Mouse (Mus musculus) embryonic facial prominence, embryonic 11.5 days (tissue): ENCODE data around the gene Herc3. TPM values are rescaled to one million over a fixed set of nuclear protein-coding genes. Genes with fewer than 3 reads are reported as not detected.

ENCODE experiments used
- ATAC-seq: fragments of 200-750 bp; cut with Nextera tagmentation; replicated peaks from 2 replicates; pipeline ENCODE4 v1.8.0; 2017; ENCODE audit warnings: low read depth; ENCODE audit not compliant: insufficient number of reproducible peaks, low FRiP score, low TSS enrichment
- DNase-seq: peaks from one replicate; pipeline ENCODE4 v3.0.0-alpha.2; 2015; ENCODE audit warnings: low spot score
- H3K27ac ChIP-seq: fragments of 300-500 bp; sonication (generic); replicated peaks from 2 replicates; pipeline ENCODE4 v1.5.1; 2014; ENCODE audit warnings: mild to moderate bottlenecking, low read depth, low read length, control low read depth
- H3K27me3 ChIP-seq: fragments of 300-500 bp; sonication (generic); 2 replicates; pipeline ENCODE4 v1.6.1; 2014; ENCODE audit warnings: mild to moderate bottlenecking, low read length, moderate library complexity, mixed read lengths; ENCODE audit not compliant: control insufficient read depth, insufficient read depth
- H3K36me3 ChIP-seq: fragments of 300-500 bp; sonication (generic); replicated peaks from 2 replicates; pipeline ENCODE4 v1.6.1; 2014; ENCODE audit warnings: low read depth, mild to moderate bottlenecking, low read length, moderate library complexity, mixed read lengths; ENCODE audit not compliant: control insufficient read depth, insufficient read depth
- H3K4me1 ChIP-seq: fragments of 300-500 bp; sonication (generic); 2 replicates; pipeline ENCODE4 v1.6.1; 2014; ENCODE audit warnings: low read length, mixed read lengths; ENCODE audit not compliant: control insufficient read depth, insufficient read depth
- H3K4me2 ChIP-seq: fragments of 300-500 bp; sonication (generic); 2 replicates; pipeline ENCODE4 v1.6.1; 2014; ENCODE audit warnings: low read depth, mild to moderate bottlenecking, control low read depth, low read length, moderate library complexity
- H3K4me3 ChIP-seq: fragments of 300-500 bp; sonication (generic); 2 replicates; pipeline ENCODE4 v1.5.1; 2014; ENCODE audit warnings: low read depth, low read length, control low read depth
- H3K9ac ChIP-seq: fragments of 300-500 bp; sonication (generic); replicated peaks from 2 replicates; pipeline ENCODE4 v1.6.1; 2014; ENCODE audit warnings: mild to moderate bottlenecking, control low read depth, low read length
- H3K9me3 ChIP-seq: fragments of 300-500 bp; sonication (generic); replicated peaks from 2 replicates; pipeline ENCODE4 v1.6.1; 2016; ENCODE audit warnings: mild to moderate bottlenecking, low read length, inconsistent platforms, mixed read lengths; ENCODE audit not compliant: control insufficient read depth
- WGBS: fragments of 180-500 bp; shearing (Covaris S2); extraction: QIAGEN DNeasy Blood & Tissue Kit; methylation state at CpG from one replicate; pipeline ENCODE4 v1.1.7; 2014; 5-methylcytosine and 5-hydroxymethylcytosine counted together
- polyA plus RNA-seq: library from polyadenylated mRNA; unstranded; fragments of >200 nt; fragmentation: Nextera tagmentation; extraction: Ambion mirVana; gene quantifications from 2 replicates; pipeline ENCODE4 v1.2.1, GENCODE M21; 2014

Herc3 gene
- polyA plus RNA-seq, 1 experiment from 2014 or later, result 9.6 TPM

- Histone ChIP-seq H3K9me3 (no peaks in the 10 kb centered on the region), H3K4me1 (no peaks in the 10 kb centered on the region), H3K4me3 (no peak overlapping the region), H3K4me2 (no peak overlapping the region), H3K9ac (no peak overlapping the region), H3K36me3 (no peaks in the 10 kb centered on the region), H3K27ac (no peak overlapping the region), H3K27me3 (no peaks in the 10 kb centered on the region)
- no peak for ATAC-seq
- DNase-seq, result no peak
- WGBS, result 86% methylated on average over 8 of the region's 8 CpGs
Measured at GRCm38 (mm10) chr6:58844188-58844822, 13.0 kb downstream of the Herc3 start.

GRCm38 (mm10) chr6:58846850-58847692 lies 15.8 kb downstream of the Herc3 start:
- WGBS, result 89% methylated on average over 9 of the region's 9 CpGs
- H3K4me1 ChIP-seq, result no peaks in the 10 kb centered on the region
- no peak overlapping the region for H3K4me3 ChIP-seq
- H3K9me3 ChIP-seq, result no peaks in the 10 kb centered on the region
- H3K9ac ChIP-seq, result no peak overlapping the region
- ATAC-seq (no peak), DNase-seq (no peak)
- H3K27ac ChIP-seq, result no peak overlapping the region
- H3K4me2 ChIP-seq, result no peak overlapping the region
- H3K27me3 ChIP-seq, result no peaks in the 10 kb centered on the region
- no peaks in the 10 kb centered on the region for H3K36me3 ChIP-seq

DNA sequence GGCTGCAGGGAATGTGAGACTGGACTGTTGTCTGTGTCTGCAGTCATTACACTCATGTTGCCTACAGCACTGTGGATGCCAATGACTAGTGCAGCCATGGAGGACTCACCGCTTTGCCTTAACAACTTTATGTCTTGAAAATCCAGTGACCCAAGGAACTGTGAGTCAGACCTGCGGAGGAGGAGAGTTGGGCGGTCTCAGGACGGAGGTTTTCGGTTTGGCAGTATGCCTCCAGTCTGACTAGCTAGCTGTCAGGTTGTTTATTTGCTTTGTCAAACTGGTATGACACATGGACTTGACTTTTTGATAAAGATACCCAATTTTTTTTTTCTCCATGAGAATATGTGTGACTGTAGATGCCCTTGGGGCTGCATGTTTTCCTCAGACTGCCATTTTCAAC lies 16.6 kb downstream of the Herc3 start:
- Histone ChIP-seq H3K27me3 (no peaks in the 10 kb centered on the region), H3K9ac (no peak overlapping the region), H3K4me3 (no peak overlapping the region), H3K27ac (no peak overlapping the region), H3K9me3 (no peaks in the 10 kb centered on the region), H3K4me2 (no peak overlapping the region), H3K36me3 (no peaks in the 10 kb centered on the region), H3K4me1 (no peaks in the 10 kb centered on the region)
- WGBS, result 96% methylated on average over 5 of the region's 5 CpGs
- ATAC-seq (no peak), DNase-seq (no peak)

DNA sequence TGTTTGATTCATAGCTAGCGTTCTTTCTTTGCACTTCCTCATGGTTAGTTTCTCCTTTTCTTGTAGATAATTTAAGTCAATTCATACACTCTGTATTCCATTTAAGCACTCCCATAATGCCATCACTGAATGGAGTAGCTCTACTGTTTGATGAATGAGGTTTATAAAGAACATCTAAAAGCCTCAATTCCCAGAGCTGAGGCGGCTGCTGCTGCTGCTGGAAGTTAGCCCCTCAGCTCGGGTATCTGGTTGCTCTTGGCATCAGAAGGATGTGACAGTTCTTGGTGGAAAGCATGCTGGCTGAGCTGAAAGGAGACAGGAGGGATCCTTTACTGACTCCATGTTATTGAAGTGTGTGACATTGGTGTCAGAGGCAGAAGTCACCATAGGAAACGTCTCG lies 18.1 kb downstream of the Herc3 start:
- H3K9ac ChIP-seq, result no peak overlapping the region
- 70% methylated on average over 5 of the region's 5 CpGs for WGBS

GRCm38 (mm10) chr6:58855676-58856367 lies 24.6 kb downstream of the Herc3 start:
- H3K27me3 ChIP-seq, result no peaks in the 10 kb centered on the region
- H3K36me3 ChIP-seq, result no peaks in the 10 kb centered on the region
- no peak overlapping the region for H3K27ac ChIP-seq
- no peak overlapping the region for H3K9ac ChIP-seq
- H3K4me3 ChIP-seq, result no peak overlapping the region
- no peaks in the 10 kb centered on the region for H3K9me3 ChIP-seq
- no peaks in the 10 kb centered on the region for H3K4me1 ChIP-seq
- H3K4me2 ChIP-seq, result no peak overlapping the region
- ATAC-seq (no peak), DNase-seq (no peak)
- WGBS, result 88% methylated on average over 10 of the region's 10 CpGs

More for the DNA sequence above, 18.1 kb downstream of the Herc3 start:
- ATAC-seq, result no peak
- Histone ChIP-seq H3K27me3 (no peaks in the 10 kb centered on the region), H3K36me3 (no peaks in the 10 kb centered on the region), H3K4me2 (no peak overlapping the region), H3K4me3 (no peak overlapping the region), H3K9me3 (no peaks in the 10 kb centered on the region), H3K4me1 (no peaks in the 10 kb centered on the region), H3K27ac (no peak overlapping the region)
- DNase-seq, result no peak

- Histone ChIP-seq H3K9ac (no peak overlapping the region), H3K36me3 (no peaks in the 10 kb centered on the region), H3K4me3 (no peak overlapping the region), H3K27ac (no peak overlapping the region), H3K4me2 (no peak overlapping the region), H3K27me3 (no peaks in the 10 kb centered on the region), H3K9me3 (no peaks in the 10 kb centered on the region), H3K4me1 (no peaks in the 10 kb centered on the region)
- DNase-seq, result no peak
- no peak for ATAC-seq
- WGBS, result 77% methylated on average over 2 of the region's 2 CpGs
Measured at GRCm38 (mm10) chr6:58856494-58856893, 25.2 kb downstream of the Herc3 start.

DNA sequence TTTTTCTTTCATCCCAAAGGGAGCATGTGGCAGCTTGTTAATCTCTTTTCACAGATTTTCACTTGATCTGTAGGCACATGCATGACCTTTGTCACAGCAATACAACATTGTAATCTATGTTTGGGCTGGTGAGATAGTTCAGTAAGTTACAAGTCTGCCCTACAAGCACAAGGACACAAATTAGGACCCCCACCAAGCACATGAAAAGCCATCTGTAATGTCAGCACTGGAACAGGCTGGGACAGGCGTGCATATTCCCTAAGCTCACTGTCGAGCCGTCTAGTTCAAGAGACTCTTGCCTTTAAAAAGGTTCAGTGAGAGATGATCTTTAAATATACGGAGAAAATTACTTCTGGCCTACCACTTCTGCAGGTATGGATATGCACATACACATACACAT lies 28.3 kb downstream of the Herc3 start:
- 91% methylated on average over 4 of the region's 4 CpGs for WGBS

More for the DNA sequence above, 28.3 kb downstream of the Herc3 start:
- no peaks in the 10 kb centered on the region for H3K9me3 ChIP-seq
- H3K36me3 ChIP-seq, result no peaks in the 10 kb centered on the region
- H3K4me1 ChIP-seq, result no peaks in the 10 kb centered on the region
- no peak overlapping the region for H3K9ac ChIP-seq
- DNase-seq (no peak), ATAC-seq (no peak)
- H3K27me3 ChIP-seq, result no peaks in the 10 kb centered on the region
- H3K27ac ChIP-seq, result no peak overlapping the region
- H3K4me3 ChIP-seq, result no peak overlapping the region
- no peak overlapping the region for H3K4me2 ChIP-seq
